Mouse (Mus musculus) left cerebral cortex, adult 9 months (tissue): ENCODE results near the gene Gorasp2.

ENCODE experiments used
- DNase-seq, 2 experiments: peaks; one replicate each; pipeline ENCODE4 v3.0.0; 2022; ENCODE audit warnings: low spot score in 2 of 2

The Gorasp2 gene

GRCm38 (mm10) chr2:70660887-70661714 lies at the start of gene Gorasp2:
Gorasp2 (plus strand) TSS chr2:70661576.
- peak; percentile 88 to 96 for DNase-seq

DNA sequence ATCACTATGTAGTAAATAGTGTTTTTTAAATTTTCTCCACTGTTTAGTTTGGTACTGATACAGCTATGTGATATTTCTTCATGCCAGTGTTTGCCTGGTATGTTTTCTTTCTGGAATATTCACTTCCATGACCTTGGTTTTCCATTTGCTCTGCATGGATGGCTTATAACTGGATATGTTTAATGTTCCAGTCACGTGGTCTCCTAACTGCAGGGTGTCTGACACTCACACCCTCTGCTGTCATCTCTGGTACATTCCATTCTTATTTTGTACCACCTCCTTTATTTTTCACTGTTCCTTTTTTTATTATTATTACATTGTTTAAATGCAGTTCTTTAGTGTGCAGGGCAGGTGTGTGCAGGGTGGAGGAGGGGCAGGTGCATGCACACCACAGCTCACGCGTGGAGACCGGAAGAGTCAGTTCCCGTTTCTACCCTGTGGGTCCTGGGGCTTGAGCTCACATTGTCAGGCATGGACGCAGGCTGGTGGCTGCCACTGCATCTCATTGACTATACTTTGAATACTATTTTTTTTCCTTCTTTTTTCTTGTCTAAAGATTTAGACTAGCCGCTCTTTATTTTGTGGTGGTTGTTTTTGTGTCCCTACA lies 46.5 kb upstream of the Gorasp2 start:
- no peak for DNase-seq

DNA sequence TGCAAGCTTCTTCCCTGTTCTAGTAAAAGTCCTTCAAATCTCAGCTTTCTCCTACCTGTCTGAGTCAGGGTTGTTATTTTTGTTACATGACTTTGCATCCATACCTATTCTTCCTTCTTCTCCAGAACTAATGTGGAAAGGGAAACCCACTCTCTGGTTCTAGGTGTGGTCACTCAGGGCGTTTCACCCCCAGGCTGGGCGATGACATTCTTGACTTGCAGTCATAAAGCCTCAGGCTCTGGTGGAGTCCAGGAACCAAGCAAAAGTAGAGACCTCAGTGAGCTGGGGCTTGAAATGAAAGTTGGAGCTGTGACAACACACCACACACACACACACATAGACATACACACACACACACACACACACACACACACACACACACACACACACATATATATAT lies 45.3 kb upstream of the Gorasp2 start:
- DNase-seq = no peak

GRCm38 (mm10) chr2:70616617-70617016 lies 44.8 kb upstream of the Gorasp2 start:
- no peak for DNase-seq

- DNase-seq = no peak
Observed at GRCm38 (mm10) chr2:70619232-70619835, 42.0 kb upstream of the Gorasp2 start.

DNA sequence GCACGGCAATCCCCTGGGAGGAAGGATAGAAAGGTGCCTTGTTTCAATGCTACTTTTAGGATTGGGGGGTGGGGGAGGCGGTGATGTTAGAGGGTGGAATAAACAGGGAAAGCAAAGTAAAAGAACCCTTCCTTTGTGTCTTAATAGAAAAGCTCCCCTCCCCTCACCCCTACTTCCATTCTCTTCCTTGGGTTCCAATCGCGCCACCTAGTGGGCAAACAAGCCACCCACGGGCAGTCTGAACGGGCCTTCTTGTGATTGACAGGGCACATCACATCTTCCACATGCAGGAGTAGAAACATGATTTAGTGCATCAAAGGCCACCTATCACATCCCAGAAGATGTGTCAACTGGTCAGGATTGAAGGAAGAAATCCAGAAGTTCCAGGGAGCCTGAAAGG lies 41.2 kb upstream of the Gorasp2 start:
- peak in 1 of 2 experiments; percentile 44 for DNase-seq

GRCm38 (mm10) chr2:70622244-70622643 lies 39.1 kb upstream of the Gorasp2 start:
- no peak for DNase-seq

- DNase-seq = no peak
Observed at GRCm38 (mm10) chr2:70625761-70626160, 35.6 kb upstream of the Gorasp2 start.

GRCm38 (mm10) chr2:70628397-70628796 lies 33.0 kb upstream of the Gorasp2 start:
- DNase-seq = no peak

DNA sequence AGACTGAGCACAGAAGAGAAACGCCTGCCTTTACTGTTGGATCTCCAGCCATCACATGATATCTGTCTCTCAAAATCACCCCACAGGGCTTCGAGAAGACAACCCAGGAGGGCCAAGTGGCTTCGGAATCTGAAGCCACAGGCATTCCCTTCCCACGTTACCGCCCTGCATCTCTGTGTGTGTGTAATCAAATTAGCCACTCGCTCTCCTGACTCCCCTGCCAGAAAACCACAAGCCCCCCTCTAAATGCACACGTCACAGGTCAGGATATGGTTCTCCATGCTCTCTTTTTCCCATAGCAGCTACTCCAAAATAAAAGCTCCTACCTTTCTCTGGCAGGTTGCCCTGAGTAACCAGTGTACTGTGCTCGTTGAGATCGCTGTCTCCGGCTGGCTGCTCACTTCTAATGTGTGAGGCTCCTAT lies 32.0 kb upstream of the Gorasp2 start:
- DNase-seq = peak; percentile 5 to 16

DNA sequence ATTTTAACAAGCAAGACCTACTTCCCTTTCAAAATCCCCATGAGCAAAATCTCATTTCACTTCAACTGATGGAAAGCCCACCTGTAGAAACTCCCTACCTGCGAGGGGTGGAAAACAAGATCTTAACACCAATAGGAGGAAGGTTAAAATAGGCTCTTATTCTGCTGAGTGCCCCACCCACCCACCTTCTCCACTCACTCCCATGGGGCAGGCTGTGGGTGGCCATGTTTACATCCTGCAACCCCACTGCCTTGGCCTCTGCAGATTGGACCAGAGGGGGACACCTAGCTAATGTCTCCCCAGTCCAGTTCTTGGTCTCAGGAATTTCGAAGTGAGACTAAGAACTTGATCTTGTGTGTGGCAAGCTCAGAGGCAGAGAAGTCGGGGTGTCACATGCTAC lies 31.5 kb upstream of the Gorasp2 start:
- DNase-seq = no peak

- DNase-seq = no peak
Observed at GRCm38 (mm10) chr2:70631321-70631720, 30.1 kb upstream of the Gorasp2 start.

GRCm38 (mm10) chr2:70632412-70632811 lies 29.0 kb upstream of the Gorasp2 start:
- no peak for DNase-seq

- no peak for DNase-seq
Observed at GRCm38 (mm10) chr2:70634028-70634690, 27.2 kb upstream of the Gorasp2 start.

DNA sequence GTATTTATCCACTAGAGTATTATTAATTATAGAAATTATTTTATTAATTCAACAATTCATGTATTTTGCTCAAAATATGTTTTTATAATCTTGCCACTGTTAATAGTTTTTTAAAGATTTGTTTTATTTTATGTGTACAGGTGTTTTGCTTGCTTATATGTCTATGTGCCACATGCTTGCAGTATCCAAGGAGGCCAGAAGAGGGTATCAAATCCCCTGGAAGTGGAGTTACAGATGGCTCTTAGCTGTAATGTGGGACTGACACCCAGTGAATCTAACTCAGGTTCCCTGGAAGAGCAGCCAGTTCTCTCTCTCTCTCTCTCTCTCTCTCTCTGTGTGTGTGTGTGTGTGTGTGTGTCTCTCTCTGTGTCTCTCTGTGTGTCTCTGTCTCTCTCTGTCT lies 20.4 kb upstream of the Gorasp2 start:
- no peak for DNase-seq

DNA sequence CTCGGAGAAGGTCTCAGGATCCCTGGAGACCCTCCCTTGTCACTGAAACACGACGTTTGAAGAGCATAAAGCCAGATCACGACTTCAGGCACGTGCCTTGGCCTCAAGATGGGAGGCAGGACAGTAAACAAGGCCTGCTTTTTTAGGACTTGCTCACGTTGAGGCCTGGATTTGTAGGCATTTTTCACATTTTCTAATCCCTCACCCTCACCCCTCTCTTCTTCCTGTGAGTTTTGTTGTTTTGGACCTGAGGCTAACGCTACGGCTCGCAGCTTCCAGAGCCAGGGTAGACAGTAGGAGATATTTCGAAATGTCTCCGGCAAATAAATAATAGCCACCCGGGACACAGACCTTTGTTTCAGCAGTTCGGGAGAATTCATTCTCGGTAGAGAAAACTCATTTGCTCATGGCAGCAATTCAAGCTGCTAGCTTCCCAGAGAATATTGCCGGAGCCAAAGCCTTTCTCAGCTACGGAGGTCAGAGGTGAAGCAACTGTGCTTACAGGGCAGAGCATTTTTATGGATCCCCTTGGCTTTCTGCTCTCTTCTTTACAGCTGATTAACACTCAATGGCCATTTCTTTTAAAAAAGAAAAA lies 18.3 kb upstream of the Gorasp2 start:
- DNase-seq = no peak

- DNase-seq = no peak
Observed at GRCm38 (mm10) chr2:70645266-70645780, 16.1 kb upstream of the Gorasp2 start.

DNA sequence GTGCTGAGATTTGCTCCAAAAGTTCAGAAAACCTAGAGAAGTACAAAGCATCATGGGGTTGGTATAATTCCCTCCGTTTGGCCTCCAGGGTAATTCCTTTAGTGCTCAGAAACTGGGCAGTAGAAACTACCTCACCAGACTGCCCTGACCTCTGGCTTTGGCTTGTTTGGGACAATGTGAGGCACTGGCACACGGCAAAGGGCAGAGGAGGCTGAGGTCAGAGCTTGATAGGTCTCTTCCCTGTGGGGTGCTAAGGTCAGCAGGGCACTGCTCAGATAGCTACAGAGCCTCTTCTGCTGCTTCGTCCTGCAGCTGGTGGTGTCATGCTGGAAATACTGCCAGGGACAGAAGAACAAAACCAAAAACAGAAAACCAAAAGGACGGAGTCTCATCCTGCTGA lies 13.7 kb upstream of the Gorasp2 start:
- DNase-seq = no peak

- DNase-seq = no peak
Observed at GRCm38 (mm10) chr2:70648271-70648670, 13.1 kb upstream of the Gorasp2 start.

GRCm38 (mm10) chr2:70649471-70649870 lies 11.9 kb upstream of the Gorasp2 start:
- no peak for DNase-seq

DNA sequence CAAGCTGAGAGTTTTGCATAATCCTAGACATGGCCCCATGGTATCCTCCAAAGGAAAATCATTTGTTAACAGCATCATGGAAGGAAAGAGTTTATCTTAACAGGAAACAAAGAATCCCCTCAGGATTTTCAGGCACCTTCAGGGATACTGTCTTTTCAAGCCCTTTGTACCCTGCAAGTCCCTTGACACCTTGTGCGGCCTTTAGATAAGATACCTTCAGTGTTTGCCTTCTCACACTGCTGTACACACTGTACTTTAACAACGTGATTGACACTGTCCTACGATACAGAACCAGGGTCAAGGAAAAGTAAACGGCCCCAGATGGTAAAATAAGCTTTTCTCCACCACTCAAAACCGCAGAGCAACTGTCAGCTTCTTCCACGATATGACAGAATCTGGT lies 9.6 kb upstream of the Gorasp2 start:
- no peak for DNase-seq

DNA sequence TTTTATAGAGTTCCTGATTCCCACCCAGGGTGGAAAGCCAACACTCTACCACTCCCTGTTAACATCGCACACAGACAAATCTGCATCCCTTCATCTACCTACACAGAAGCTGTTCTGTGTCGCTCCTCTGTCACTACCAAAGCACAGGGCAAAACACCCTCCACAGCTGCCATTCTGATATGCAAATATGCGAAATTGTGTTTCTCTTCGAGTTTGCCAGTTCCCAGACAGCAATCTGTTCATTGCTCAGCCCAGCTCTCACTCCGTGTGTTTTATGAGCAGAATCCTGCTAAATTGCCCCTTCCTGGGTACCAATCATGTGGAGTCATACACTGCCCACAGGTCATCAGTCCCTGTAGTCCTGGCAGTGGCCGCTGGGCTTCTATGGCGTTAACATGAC lies 4.3 kb upstream of the Gorasp2 start:
- no peak for DNase-seq
